Mouse (Mus musculus) stomach, postnatal 0 days (tissue): ENCODE measurements at regions not wholly inside any gene's neighbourhood (a gene's known extent, or its start where the extent isn't known, plus 50 kb on each side); places are given as distances from the start of the nearest gene placed in this dataset.

Source experiments
- CTCF ChIP-seq: IDR thresholded peaks from 2 replicates; pipeline ENCODE4 v1.5.1; 2016; ENCODE audit warnings: antibody characterized with exemption, low read depth, mild to moderate bottlenecking, moderate library complexity
- EP300 ChIP-seq: optimal IDR thresholded peaks from 2 replicates; pipeline ENCODE3; 2016; ENCODE audit warnings: antibody characterized with exemption

DNA sequence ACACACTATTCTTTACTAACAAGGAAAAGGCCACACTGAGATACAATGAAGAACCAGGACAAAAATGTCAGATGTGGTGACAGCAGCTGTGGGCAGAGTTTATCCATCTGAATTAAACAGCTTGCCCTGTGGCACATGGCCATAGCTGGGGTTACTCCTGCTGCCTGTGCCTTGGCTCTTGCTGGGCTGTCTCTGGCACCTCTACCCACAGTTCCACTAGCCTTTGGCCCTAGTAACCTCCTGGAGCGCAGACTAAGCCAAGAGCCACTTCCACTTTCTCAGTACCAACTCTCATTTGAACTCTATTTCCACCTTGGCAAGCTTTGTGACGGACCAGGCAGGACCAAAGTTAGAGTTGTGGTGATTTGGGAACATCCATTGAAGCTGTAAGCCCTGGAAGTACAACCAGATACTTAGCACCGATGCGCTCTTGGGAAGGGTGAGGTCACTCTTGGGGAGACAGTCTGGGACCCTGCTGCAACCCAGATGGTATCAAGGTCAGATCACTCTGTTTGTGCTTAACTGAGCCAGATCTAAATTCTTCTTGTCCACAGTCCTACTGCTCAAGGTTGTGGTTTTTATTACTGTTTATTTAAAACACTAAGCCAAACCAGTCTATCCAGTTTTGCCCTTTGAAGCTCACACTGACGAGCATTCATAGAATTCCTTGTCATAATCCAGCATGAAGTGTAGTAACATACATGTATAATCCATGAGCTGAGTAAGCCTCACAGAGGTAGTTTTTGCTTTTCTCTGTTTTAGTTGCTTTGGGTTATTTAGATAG, 216.7 kb downstream of the Gpd2 start:
- no peak for TF ChIP-seq CTCF
- TF ChIP-seq EP300: no peak
